Mouse (Mus musculus) liver, embryonic 13.5 days (tissue): ENCODE results near the gene Timm50. TPM values are rescaled to one million over a fixed set of nuclear protein-coding genes. Genes with fewer than 3 reads are reported as not detected.

ENCODE experiments used
- ATAC-seq: fragments of 200-750 bp; cut with Nextera tagmentation; 2 replicates; pipeline ENCODE4 v1.8.0; 2017; ENCODE audit warnings: low read depth, mild to moderate bottlenecking, moderate number of reproducible peaks, moderate library complexity
- DNase-seq: peaks from one replicate; pipeline ENCODE4 v3.0.0; 2022
- H3K27ac ChIP-seq: fragments of 300-500 bp; sonication (generic); 2 replicates; pipeline ENCODE4 v1.5.1; 2015; ENCODE audit warnings: moderate library complexity, mild to moderate bottlenecking, inconsistent platforms
- H3K27me3 ChIP-seq: fragments of 300-500 bp; sonication (generic); 2 replicates; pipeline ENCODE4 v1.6.1; 2015; ENCODE audit warnings: mild to moderate bottlenecking, inconsistent platforms
- H3K36me3 ChIP-seq: fragments of 300-500 bp; sonication (generic); 2 replicates; pipeline ENCODE4 v1.6.1; 2015; ENCODE audit warnings: mild to moderate bottlenecking, inconsistent platforms
- H3K4me1 ChIP-seq: fragments of 300-500 bp; sonication (generic); replicated peaks from 2 replicates; pipeline ENCODE4 v1.6.1; 2015; ENCODE audit warnings: inconsistent platforms
- H3K4me2 ChIP-seq: fragments of 300-500 bp; sonication (generic); 2 replicates; pipeline ENCODE4 v1.6.1; 2015; ENCODE audit warnings: inconsistent platforms, mild to moderate bottlenecking, moderate library complexity
- H3K4me3 ChIP-seq: fragments of 300-500 bp; sonication (generic); replicated peaks from 2 replicates; pipeline ENCODE4 v1.5.1; 2015; ENCODE audit warnings: mild to moderate bottlenecking, inconsistent platforms
- H3K9ac ChIP-seq: fragments of 300-500 bp; sonication (generic); 2 replicates; pipeline ENCODE4 v1.6.1; 2015; ENCODE audit warnings: mild to moderate bottlenecking, inconsistent platforms
- H3K9me3 ChIP-seq: fragments of 300-500 bp; sonication (generic); replicated peaks from 2 replicates; pipeline ENCODE4 v1.6.1; 2016; ENCODE audit warnings: inconsistent platforms
- WGBS: fragments of 180-500 bp; shearing (Covaris S2); methylation state at CpG from one replicate; pipeline ENCODE4 v1.1.7; 2015; ENCODE audit not compliant: insufficient replicate concordance; 5-methylcytosine and 5-hydroxymethylcytosine counted together
- polyA plus RNA-seq: library from polyadenylated mRNA; unstranded; fragments of >200 nt; fragmentation: Nextera tagmentation; extraction: Ambion mirVana; gene quantifications from 2 replicates; pipeline ENCODE4 v1.2.1, GENCODE M21; 2015

Gene Timm50
- polyA plus RNA-seq, 1 experiment from 2014 or later = 114 TPM

GRCm38 (mm10) chr7:28267129-28268041, 44.5 kb downstream of the Timm50 start, which contains the start of gene Eid2:
Eid2 (plus strand) TSS chr7:28267881.
- Histone ChIP-seq H3K9me3 (no peaks in the 10 kb centered on the region), H3K4me3 (peak within 1 kb of the TSS; percentile 67), H3K4me1 (peaks cover 9% of the 10 kb centered on the region), H3K4me2 (peak within 1 kb of the TSS; percentile 74), H3K36me3 (no peaks in the 10 kb centered on the region), H3K9ac (peak within 1 kb of the TSS; percentile 73), H3K27ac (no peak within 1 kb of the TSS), H3K27me3 (peaks cover 32% of the 10 kb centered on the region)
- WGBS = 6% methylated on average over 57 of the region's 57 CpGs
- DNase-seq (peak; percentile 48), ATAC-seq (peak; percentile 55)

GRCm38 (mm10) chr7:28265391-28265790, 46.5 kb downstream of the Timm50 start:
- Histone ChIP-seq H3K27me3 (peaks cover 32% of the 10 kb centered on the region), H3K4me2 (no peak overlapping the region), H3K4me1 (peaks cover 9% of the 10 kb centered on the region), H3K9me3 (no peaks in the 10 kb centered on the region), H3K36me3 (no peaks in the 10 kb centered on the region), H3K9ac (no peak overlapping the region), H3K4me3 (no peak overlapping the region), H3K27ac (no peak overlapping the region)
- ATAC-seq (no peak), DNase-seq (no peak)
- WGBS = 74% methylated on average over 13 of the region's 13 CpGs

- Histone ChIP-seq H3K4me2 (no peak overlapping the region), H3K4me1 (peaks cover 9% of the 10 kb centered on the region), H3K4me3 (no peak overlapping the region), H3K27ac (no peak overlapping the region), H3K27me3 (peaks cover 26% of the 10 kb centered on the region), H3K9ac (no peak overlapping the region), H3K36me3 (no peaks in the 10 kb centered on the region), H3K9me3 (no peaks in the 10 kb centered on the region)
- WGBS = 6% methylated on average over 14 of the region's 15 CpGs
- DNase-seq = peak; percentile 44
- peak; percentile 29; the same call in 1 of the 2 replicates for ATAC-seq
Measured at GRCm38 (mm10) chr7:28263786-28264185, 48.1 kb downstream of the Timm50 start.

DNA sequence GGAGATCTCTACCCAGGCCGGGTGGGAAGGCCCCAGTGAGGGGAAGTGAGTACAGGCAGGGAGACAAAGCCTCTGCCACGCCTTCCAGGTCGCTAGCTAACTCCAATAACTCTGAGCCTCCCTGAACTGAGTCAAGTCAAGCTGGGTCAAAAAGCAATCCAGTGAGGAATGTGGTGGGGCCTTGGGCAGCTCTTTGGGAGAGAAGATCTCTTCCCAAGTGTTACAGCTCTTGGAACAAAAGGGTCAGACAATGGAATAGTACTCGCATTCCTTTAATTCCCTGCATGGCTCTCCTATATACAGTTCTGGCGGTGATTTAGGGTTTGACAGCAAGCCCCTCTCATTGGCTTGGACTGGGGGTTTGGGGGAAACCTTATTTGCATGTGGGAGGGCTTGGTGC, 49.0 kb downstream of the Timm50 start:
- H3K27me3 ChIP-seq = peaks cover 17% of the 10 kb centered on the region
- ATAC-seq = no peak
- WGBS = 42% methylated on average over 5 of the region's 5 CpGs
- H3K36me3 ChIP-seq = no peaks in the 10 kb centered on the region
- no peak overlapping the region for H3K4me3 ChIP-seq
- H3K9ac ChIP-seq = no peak overlapping the region
- no peaks in the 10 kb centered on the region for H3K9me3 ChIP-seq
- H3K4me2 ChIP-seq = no peak overlapping the region
- H3K27ac ChIP-seq = no peak overlapping the region
- DNase-seq = no peak
- H3K4me1 ChIP-seq = peaks cover 3% of the 10 kb centered on the region; the same call in 1 of the 2 replicates

Other genes starting within 250 kb of the Timm50 start
- gene Fcgbp, start 240.8 kb downstream of the Timm50 start, polyA plus RNA-seq = 0.05 and 0.10 TPM in 2 replicates
- gene 9530053A07Rik, start 182.6 kb downstream of the Timm50 start, polyA plus RNA-seq = not detected in 2 replicates
- gene Fbl, start 142.4 kb downstream of the Timm50 start, polyA plus RNA-seq = 112 and 133 TPM in 2 replicates
- gene Dyrk1b, start 132.6 kb downstream of the Timm50 start, polyA plus RNA-seq = 1.6 and 1.7 TPM in 2 replicates
- 0.28 and 0.40 TPM in 2 replicates for gene Eid2, start 44.2 kb downstream of the Timm50 start, polyA plus RNA-seq
- 2.5 and 2.6 TPM in 2 replicates for gene Eid2b, start 34.3 kb downstream of the Timm50 start, polyA plus RNA-seq
- not detected in 2 replicates for gene Selenov, start 20.9 kb downstream of the Timm50 start, polyA plus RNA-seq
- gene Dll3, start 9.8 kb downstream of the Timm50 start, polyA plus RNA-seq = 0.06 and 0.07 TPM in 2 replicates
- gene Supt5, start 26.7 kb upstream of the Timm50 start, polyA plus RNA-seq = 35.2 and 42.8 TPM in 2 replicates
- 937 and 964 TPM in 2 replicates for gene Rps16, start 38.6 kb upstream of the Timm50 start, polyA plus RNA-seq
- 4.9 and 5.0 TPM in 2 replicates for gene Plekhg2, start 60.5 kb upstream of the Timm50 start, polyA plus RNA-seq
- gene Zfp36, start 68.2 kb upstream of the Timm50 start, polyA plus RNA-seq = 4.7 and 6.3 TPM in 2 replicates
- gene Med29, start 80.6 kb upstream of the Timm50 start, polyA plus RNA-seq = 28.1 and 31.8 TPM in 2 replicates
- 30.7 and 33.4 TPM in 2 replicates for gene Paf1, start 80.9 kb upstream of the Timm50 start, polyA plus RNA-seq
- 32.1 and 32.9 TPM in 2 replicates for gene Gmfg, start 125.4 kb upstream of the Timm50 start, polyA plus RNA-seq
- 0.15 and 0.36 TPM in 2 replicates for gene Lrfn1, start 139.9 kb upstream of the Timm50 start, polyA plus RNA-seq
- gene Ifnl2, start 198.4 kb upstream of the Timm50 start, polyA plus RNA-seq = not detected in 2 replicates
- gene Ifnl3, start 210.8 kb upstream of the Timm50 start, polyA plus RNA-seq = not detected in 2 replicates
- not detected in 2 replicates for gene Sycn, start 228.8 kb upstream of the Timm50 start, polyA plus RNA-seq
- not detected in 2 replicates for gene Nccrp1, start 235.2 kb upstream of the Timm50 start, polyA plus RNA-seq